Mouse (Mus musculus): ENCODE results near the gene Fam213a. TPM values are rescaled to one million over a fixed set of nuclear protein-coding genes. Genes with fewer than 3 reads are reported as not detected.

The Fam213a gene
- total RNA-seq, 2 experiments from 2014 or later, result 3.5 to 3.6 TPM

- ATAC-seq (ENCODE audit: poor library complexity, severe bottlenecking), result no peak
Observed at GRCm38 (mm10) chr14:41006263-41006662, 7.3 kb downstream of the Fam213a start.

- ATAC-seq (ENCODE audit: poor library complexity, severe bottlenecking), result no peak
Observed at GRCm38 (mm10) chr14:41005716-41006115, 7.9 kb downstream of the Fam213a start.

- ATAC-seq (ENCODE audit: poor library complexity, severe bottlenecking), result no peak
Observed at GRCm38 (mm10) chr14:41004201-41005141, 9.1 kb downstream of the Fam213a start.

- no peak for ATAC-seq (ENCODE audit: poor library complexity, severe bottlenecking)
Observed at GRCm38 (mm10) chr14:41001576-41001975, 12.0 kb downstream of the Fam213a start.

DNA sequence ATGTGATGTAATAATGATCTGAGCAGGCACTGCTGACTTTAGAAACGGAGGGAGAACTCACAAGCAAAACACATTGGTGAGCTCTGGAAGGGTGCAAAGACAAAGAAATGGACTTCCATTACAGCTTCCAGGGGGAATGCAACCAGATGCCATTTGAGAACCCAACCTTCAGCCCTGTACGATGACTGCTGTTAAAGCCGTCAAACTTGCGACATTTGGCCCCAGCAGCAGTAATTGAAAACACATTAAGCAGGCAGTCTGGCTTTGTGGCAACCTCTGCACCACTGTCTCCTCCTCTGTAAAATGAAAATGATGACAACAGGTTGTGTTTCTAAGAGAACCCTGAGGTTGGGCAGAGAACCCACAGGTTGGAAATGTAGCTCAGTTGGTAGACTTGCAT, 12.8 kb downstream of the Fam213a start:
- ATAC-seq (ENCODE audit: poor library complexity, severe bottlenecking), result no peak

DNA sequence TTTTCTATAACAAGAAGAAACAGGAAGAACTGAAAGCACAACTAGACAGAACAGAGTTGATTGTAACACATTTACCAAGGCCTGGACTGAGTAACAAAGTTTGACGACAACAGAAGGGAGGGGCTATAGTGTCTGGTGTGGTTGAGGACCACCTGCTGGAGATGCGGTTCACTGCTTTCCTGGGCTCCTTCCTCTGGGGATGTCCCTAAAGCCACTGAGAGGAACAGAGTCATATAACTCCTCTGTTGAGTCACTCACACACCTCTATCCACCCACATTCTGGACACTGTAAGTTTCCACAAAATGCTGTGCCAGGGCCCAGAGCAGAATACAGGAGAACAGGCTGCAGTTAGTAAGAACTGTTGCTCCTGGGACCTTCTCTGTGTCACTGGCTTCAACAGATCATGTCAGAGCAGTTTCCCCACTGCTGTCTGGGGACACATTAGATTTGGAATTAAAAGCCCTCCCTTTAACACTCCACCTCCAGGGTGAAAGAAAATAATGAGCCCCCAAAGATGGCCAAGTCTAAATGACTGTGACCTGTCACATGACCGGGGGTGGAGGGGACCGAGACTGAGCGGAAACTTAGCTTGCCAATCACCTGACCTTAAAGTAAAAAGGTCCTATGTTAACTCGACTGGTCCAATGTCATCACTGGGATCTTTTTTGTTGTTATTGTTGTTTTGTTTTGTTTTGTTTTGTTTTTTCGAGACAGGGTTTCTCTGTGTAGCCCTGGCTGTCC, 13.5 kb downstream of the Fam213a start:
- peak; percentile 35 for ATAC-seq (ENCODE audit: poor library complexity, severe bottlenecking)

DNA sequence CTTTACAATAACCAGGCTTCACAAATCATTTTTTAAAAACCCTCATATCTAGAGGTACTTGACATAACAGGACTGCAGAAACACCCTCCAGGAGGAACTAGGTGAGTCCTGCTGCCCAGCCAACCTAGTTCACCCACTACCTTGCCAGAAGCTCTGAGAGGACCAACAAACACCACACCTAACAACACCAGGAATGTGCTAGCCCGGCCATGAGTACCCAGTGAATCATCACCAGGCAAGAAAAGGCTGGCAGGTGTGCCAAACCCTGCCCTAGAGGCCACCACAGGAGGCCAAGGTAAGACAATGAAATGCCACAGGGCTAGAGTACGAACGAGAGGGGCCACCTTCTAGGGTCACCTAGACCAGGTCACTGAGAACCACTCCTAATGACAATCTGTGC, 17.4 kb downstream of the Fam213a start:
- ATAC-seq (ENCODE audit: poor library complexity, severe bottlenecking), result no peak

- no peak for ATAC-seq (ENCODE audit: poor library complexity, severe bottlenecking)
Observed at GRCm38 (mm10) chr14:40992464-40992863, 21.1 kb downstream of the Fam213a start.

GRCm38 (mm10) chr14:40988780-40989179, 24.8 kb downstream of the Fam213a start:
- no peak for ATAC-seq (ENCODE audit: poor library complexity, severe bottlenecking)

- no peak for ATAC-seq (ENCODE audit: poor library complexity, severe bottlenecking)
Observed at GRCm38 (mm10) chr14:40987184-40987583, 26.4 kb downstream of the Fam213a start.

GRCm38 (mm10) chr14:40985635-40986034, 28.0 kb downstream of the Fam213a start:
- peak; percentile 54; the same call in 1 of the 2 replicates for ATAC-seq (ENCODE audit: poor library complexity, severe bottlenecking)

DNA sequence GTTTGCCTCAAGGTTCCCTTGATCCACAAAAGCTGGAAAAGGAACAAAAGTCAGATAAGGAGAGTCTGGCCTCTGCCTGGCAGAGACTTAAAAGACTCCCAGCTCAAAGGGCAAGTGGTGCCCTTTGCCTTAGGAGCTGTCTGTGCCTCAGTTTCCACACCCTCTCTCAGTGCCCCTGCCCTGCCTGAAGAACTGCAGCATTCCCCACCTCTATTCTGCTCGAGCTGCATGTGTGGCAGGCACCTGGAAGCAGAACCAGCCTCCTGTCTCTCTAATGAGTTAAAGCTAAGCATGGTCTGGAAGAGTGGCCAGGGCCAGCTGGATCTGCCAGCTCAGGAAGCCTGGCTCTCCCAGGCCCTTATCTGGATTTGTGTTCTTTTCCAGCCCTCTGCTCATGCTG, 33.9 kb downstream of the Fam213a start:
- no peak for ATAC-seq (ENCODE audit: poor library complexity, severe bottlenecking)

DNA sequence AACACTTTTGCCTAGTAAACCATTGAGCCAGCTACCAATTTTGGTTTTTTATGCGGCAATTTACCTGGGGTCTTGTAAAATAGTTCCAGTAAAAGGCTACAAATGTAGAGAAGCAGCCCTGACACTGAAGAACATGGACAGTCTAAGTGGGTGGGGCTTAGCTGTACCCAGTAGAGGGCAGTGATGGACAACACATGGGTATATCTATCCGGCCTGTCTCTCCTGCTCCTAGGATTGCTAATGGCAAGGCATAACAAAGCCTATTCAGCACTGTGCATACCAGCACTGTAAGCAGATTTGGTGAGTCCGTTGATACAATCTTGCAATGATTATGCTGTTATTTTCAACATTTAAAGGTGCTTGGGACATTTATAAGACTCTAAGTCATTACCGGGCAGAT, 34.6 kb downstream of the Fam213a start:
- ATAC-seq (ENCODE audit: poor library complexity, severe bottlenecking), result peak; percentile 71

GRCm38 (mm10) chr14:40975127-40975721, 38.4 kb downstream of the Fam213a start:
- peak; percentile 94 for ATAC-seq (ENCODE audit: poor library complexity, severe bottlenecking)

DNA sequence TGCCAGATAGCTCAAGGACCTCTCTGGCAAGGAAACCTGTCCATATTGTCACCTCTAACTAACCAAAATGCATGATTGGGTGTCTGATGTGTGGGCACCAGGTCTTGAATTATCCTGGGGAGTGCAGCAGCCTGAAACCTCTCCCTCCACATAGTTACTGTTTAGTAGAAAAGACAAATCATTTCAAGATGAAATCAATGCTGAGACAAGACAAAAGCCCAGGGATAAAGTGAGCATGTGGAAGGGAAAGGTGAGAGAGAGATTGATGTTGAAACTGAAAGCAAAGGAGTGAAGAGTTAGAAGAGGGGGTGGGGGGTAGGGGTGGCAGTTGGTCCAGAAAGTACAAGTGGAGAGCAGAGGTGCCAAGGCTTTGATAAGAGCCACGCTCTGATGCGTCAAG, 45.5 kb downstream of the Fam213a start:
- ATAC-seq (ENCODE audit: poor library complexity, severe bottlenecking), result no peak

DNA sequence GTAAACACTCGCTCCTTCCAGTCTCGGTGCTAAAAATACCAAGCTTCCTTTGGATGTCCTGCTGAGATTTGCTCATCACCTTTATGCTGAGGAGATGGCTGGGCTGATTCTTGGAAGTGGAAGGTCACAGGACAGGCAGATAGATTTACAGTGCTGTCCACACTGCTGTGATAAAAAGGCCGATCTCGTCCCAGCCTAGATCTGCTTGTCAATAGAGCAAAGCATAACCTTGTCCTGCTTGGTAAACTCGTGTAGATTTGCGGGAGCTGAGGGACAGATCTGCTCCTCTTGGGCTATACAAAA, 46.0 kb downstream of the Fam213a start:
- ATAC-seq (ENCODE audit: poor library complexity, severe bottlenecking), result no peak

GRCm38 (mm10) chr14:40966862-40967597, 46.6 kb downstream of the Fam213a start:
- peak; percentile 83 for ATAC-seq (ENCODE audit: poor library complexity, severe bottlenecking)

GRCm38 (mm10) chr14:40966392-40966861, 47.2 kb downstream of the Fam213a start, which contains the start of gene Tspan14:
Tspan14 (minus strand) TSS chr14:40966807.
- no peak for ATAC-seq (ENCODE audit: poor library complexity, severe bottlenecking)

DNA sequence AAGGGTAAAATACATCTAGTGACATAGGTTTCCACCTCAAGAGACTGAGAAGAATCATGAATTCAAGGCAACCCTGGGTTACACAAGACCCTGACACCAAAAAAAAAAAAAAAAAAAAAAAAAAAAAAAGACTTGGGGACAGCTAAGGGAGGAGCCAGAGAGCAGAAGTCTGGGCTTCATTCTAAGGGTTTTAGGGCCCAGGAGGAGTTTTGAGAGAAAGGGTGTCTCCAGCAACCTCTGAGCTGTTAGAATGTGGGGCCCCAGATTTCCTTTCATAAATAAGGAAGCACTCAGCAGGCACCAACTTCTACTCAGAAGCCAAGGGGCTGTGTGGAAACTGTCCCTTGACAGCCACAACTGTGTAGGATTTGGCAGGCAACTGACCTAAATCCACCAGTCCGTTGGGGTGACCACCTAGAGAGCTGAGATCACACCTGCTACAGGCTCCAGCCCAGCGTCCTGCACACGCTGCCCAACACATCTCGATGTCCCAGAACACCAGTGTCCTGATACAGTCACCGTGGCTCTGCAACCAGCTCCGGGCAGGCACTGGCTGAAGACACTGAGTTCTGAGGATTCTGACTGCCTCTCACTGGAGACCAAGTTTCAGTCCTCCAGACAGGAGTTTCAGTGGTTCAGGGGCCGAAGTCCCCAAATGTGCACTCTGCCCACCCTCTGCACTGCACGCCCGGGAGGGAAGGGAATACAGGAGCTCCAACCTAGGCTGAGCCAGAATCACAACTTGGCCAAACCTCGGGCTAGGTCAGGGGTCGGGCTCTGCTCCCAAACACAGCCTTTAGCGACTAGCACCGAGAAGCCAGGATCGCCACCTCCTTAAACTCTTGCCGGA, 47.9 kb downstream of the Fam213a start:
- ATAC-seq (ENCODE audit: poor library complexity, severe bottlenecking), result peak; percentile 38

DNA sequence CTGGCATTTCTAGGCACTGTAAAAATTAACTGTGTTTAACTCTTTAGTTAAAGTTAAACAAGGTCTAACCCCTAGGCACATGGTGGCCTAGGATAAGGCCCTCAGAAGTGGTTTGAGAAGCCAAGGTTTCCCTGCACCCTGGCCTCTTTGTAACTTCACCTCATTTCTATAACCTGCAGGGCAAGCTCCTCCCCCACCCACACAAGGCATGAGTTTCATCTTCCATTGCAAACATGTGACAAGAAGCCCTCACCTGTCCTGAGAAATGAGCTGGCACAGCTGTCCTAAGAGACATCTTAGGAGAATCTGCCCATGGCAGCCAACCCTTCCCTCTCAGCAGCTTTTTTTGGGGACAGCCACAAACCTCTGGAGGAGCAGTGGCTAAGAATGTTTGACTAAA, 48.7 kb downstream of the Fam213a start:
- ATAC-seq (ENCODE audit: poor library complexity, severe bottlenecking), result no peak

Data from megakaryocyte, adult 5-6 weeks (primary cell).